Mouse (Mus musculus) thymus, postnatal 14 days (tissue): ENCODE results near the gene Dclk1.
A peak's percentile ranks its signal among the peaks of the same experiment; 100 is the strongest.

ENCODE experiments used
- DNase-seq: peaks from one replicate; pipeline ENCODE4 v3.0.0; 2021

Gene Dclk1

GRCm38 (mm10) chr3:55337671-55338070, 95.5 kb downstream of the Dclk1 start:
- no peak for DNase-seq

DNA sequence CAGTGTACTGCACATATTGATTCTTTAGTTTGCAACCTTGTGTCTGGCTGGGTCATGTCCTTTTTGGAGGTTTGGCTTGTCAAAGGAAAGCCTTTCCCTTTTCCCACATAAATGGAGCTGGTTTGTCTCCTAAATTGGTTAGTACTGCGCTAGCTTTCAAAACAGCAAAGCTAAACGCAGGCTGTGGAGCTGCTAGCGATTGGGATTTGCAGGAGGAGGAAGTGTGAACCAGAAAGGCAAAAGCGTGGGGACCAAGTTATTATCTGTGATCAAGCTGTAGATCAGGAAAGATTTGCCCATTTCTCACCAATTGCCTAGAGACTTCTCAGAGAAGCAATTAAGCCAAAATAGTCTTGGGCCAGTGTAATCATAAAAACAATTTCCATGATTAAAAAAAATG, 100.3 kb downstream of the Dclk1 start:
- no peak for DNase-seq

- DNase-seq = no peak
Measured at GRCm38 (mm10) chr3:55347371-55348025, 105.3 kb downstream of the Dclk1 start.

GRCm38 (mm10) chr3:55348026-55348390, 105.8 kb downstream of the Dclk1 start:
- DNase-seq = no peak

DNA sequence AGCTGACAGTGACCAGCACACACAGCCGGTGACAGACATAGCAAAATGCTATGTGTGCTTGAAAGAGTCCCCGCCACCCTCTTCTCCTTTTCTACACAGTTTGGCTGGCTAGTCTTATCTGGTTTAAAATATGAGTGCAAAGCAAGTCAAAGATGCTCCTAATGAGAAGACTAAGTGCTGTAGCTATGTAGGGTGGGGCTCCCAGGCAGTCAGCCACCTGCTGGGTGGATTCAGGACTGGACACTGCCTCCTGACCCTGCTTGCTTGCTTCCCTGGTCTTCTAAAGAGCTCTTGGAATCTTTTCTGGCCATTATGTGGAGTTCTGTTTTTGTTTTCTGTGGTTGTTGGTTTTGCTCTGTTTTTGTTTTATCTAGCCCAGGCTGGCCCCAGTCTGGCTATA, 108.0 kb downstream of the Dclk1 start:
- no peak for DNase-seq

DNA sequence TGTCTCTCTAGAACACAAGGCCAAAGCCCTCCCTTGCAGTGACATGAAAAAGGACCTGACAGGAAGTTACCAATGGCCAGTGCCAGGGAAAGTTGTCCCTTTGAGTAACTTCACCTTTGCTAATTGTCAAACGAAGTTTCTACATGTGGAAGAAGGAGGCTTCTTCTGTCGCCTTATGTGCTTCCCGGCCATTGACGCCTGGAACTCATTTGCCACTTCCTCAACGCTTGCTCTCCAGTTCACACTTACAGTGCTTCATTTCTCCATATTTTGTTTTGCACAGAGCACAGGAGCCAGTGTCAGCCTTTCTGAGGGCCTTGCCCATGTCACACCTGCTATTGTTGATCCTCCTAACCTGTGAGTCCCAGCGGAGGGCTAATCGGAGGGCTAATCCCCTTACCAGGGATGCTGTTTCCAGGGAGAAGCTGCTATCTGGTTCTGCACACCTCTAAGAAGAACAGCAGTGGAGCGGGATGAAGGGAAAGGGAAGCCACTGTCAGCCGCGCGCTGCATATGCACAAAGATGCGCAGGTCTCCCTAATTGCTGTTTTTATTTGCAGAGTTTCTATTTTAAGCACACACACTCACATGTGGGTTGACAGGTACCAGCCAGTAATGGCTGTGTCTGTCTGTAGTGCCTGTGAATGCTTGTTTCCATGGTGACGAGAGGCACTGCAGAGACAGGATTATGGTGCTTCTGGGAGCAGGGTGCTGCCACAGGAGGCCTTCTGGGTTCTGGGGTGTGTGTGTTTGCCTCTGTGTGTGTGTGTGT, 109.3 kb downstream of the Dclk1 start:
- no peak for DNase-seq

- no peak for DNase-seq
Measured at GRCm38 (mm10) chr3:55352529-55352928, 110.4 kb downstream of the Dclk1 start.

DNA sequence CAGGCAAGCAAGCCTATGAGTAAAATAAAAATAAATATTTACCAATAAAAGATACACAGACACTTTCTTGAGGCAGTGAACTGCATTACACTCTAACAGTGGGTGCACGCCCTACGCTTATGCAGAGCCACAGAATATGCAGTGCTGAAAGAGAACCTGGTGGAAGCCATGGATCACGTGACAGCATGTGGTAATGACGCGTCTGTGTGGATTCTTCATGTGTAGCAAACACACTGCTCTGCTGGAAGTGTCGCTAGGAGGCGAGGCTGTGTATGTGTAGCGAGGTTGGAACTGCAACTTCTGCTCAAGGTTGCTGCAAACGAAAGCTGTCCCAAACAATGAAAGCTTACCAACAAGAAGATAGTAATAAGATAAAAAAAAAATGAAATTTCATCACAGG, 111.0 kb downstream of the Dclk1 start:
- no peak for DNase-seq

DNA sequence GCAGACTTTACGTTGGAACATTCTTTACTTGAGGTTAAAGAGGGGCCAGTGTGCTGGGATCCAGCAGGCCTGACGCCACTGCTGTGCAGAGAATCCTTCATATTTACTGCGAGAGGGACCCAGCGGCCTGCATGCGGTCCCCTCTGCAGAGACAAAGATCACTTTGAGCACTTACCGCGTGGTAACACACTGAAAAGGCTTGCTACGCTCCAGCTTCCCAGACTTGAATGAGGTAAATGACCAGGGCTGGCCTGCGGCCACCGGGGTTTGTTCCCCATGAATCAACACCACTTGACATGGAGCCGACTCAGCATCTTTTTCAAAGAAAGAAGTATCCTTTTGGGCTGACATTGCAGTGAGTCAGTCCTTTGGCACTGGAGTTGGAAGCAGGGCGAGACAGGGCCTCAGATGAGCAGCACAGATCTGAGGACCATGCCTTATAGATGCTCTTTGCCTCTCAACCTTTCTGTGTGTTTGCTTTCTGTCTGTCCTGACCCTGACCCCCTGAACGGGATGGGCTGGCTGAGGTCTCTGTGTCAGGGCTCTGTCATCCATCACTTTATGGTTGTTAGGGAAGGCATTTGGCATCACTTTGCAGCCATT, 111.8 kb downstream of the Dclk1 start:
- no peak for DNase-seq

GRCm38 (mm10) chr3:55354765-55355164, 112.6 kb downstream of the Dclk1 start:
- peak; percentile 6 for DNase-seq

DNA sequence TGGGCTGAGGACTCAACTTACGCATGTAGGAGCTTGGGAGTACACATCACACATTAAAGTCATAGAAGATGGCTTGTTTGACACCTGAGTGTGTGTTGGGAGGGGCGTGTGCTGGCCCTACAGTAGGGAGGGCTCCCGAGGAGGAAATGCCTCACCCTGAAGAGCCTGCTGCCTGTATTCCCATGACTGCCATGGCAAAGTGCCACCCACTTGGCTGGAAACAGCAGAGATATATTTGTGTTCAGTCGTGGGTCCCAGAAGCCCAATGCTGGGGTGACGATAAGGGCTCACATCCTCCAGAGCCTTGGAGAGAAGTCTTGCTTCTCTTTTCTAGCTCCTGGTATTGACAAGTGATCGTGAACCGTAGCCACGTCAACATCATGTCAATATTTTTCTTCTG, 116.3 kb downstream of the Dclk1 start:
- no peak for DNase-seq

DNA sequence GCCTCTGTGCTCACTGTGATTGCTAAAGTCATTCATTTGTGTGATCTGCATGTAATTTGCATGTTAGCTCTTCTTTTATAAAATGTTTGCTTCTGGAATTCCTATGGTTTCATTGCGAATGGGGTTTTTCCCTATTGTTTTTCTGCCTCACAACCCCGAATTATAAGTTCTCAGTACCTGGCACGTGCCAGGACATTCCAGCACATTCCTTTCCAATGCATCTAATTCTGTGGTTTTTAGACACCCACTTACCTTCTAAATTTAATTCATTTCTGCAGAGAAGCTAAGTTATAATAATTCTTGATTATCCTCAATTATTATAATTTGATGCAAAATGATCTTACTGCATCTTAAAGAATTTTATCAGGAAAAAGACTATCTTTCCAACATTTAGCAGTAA, 118.7 kb downstream of the Dclk1 start:
- no peak for DNase-seq

- DNase-seq = no peak
Measured at GRCm38 (mm10) chr3:55367166-55367565, 125.0 kb downstream of the Dclk1 start.

DNA sequence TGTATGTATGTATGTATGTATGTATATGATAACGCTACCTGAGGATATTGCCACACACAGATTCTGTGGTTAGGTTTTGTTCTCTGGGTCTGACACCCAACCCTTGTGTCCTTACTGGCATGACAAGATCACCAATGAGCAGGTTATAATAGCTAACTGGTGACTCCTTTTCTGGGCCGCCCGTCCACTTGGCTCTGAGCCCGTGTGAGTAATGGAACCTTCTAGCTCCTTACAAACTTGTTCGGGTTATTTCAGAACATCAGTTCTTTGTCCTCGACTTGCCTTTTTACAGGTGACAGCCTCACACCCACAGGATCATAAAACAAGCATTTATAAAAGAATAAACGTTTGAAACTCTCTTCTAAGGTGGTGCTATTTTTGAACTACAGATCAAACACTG, 127.0 kb downstream of the Dclk1 start:
- DNase-seq = no peak

GRCm38 (mm10) chr3:55373689-55374088, 131.5 kb downstream of the Dclk1 start:
- DNase-seq = peak; percentile 12

DNA sequence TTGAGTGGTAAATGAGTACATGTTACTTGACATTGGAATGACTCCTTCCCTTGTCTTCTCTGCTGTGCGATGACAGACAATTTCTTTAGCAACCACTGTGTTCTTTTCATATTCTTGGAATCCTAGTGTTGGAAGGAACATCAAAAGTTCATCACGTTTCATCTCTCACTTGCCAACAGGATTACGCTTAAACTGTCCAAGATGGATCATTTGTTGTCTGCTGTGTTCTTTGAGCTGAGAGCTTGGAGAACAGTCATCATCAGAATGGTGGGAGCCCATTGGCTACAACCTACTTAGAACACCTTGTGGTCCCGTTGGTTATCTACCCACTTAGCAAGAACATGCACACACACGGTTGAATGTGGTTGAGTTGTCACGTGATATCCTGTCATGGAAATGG, 136.4 kb downstream of the Dclk1 start:
- DNase-seq = no peak

DNA sequence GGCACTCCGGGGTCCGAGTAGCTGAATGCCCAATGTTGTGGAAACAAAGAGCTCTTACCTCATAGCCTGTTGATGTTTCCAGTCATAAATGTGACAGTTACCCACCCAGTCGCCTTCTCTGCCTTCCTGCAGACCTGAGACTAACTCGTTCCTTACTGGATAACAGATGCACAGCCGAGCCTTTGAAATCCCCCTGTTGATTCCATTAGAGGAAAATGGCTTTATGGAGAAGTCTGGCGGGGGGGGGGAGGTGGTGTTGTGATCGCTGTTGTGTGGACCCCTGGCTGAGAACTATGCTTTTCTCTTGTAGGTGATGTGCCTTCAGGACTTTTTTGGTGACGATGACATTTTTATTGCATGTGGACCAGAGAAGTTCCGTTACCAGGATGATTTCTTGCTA, 138.3 kb downstream of the Dclk1 start:
- DNase-seq = no peak

- no peak for DNase-seq
Measured at GRCm38 (mm10) chr3:55392605-55393004, 150.4 kb downstream of the Dclk1 start.

DNA sequence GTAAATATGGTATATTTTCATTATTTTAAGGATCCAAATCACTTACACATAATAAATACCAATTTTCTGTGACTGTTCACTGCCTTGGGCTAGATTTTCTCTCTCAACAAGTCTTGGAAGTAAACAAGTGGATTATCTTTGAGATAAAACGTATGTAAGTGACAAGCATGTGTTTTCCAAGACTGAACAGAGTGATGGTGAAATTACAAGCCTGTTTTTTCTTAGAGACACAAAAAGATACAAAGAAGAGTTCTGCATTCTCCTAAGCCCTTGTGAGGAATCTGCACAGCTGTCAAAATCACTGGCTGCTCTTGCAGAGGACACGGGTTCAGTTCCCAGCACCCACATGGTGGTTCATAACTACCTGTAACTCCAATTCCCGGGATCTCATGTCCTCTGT, 151.4 kb downstream of the Dclk1 start:
- no peak for DNase-seq

- DNase-seq = no peak
Measured at GRCm38 (mm10) chr3:55396792-55397191, 154.6 kb downstream of the Dclk1 start.

DNA sequence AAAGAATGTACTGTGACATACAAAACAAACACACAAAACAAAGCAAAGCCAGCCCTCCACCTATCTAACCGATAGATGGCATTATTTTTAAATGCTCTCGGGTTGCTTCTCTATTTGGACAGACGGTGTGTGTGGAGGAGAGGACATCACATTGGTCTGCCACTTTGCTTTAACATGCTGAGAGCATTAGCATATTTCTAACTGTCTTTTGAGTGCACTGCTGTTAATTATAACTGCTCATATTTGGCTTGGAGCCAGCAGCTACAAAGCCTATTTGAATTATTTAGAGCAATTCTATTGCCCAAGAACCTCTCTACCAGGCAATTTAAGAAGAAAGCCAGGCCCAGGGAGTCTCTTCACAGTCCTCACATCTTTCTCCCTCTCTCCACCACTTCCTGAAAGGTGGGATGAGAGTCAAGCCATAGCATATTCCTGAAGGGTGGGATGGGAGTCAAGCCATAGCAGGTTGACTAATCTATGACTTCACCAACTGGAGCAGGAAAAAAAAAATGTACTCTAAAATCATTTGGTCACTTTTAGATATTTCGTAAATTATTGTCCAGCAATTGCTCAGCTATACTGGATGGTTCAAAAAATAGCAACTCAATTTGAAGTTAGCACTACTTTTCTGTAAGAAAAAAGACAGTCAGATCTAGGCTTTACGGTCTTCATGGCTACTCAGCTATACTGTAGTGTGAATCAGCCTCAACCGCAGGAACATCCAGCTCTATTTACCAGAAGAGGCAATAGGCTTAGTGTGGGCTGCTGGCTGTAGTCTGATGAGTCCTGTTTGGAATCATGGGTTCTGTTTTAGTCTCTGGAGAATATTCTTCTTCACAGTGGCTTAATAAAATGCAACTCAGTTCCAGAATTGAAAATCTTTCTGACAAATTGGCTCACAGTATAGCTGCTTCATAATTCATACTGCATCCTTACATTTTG, 155.9 kb downstream of the Dclk1 start:
- no peak for DNase-seq

GRCm38 (mm10) chr3:55401236-55401635, 159.1 kb downstream of the Dclk1 start:
- no peak for DNase-seq

DNA sequence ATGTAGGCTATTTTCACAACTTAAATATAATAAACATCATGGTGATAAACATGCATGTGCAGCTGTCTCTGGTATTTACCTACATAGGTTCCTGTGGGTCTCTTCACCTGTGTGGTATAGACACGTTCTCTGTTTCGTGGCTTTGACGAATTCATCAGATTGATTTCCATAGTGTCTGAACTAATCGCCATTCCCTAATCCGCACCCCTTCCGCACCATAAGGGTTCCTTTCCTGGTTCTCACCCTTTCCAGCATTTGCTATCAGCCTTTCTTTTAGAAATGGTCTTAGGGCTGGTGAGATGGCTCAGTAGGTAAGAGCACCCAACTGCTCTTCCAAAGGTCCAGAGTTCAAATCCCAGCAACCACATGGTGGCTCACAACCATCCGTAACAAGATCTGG, 162.6 kb downstream of the Dclk1 start:
- DNase-seq = no peak
